Mouse (Mus musculus): ENCODE measurements at regions not wholly inside any gene's neighbourhood (a gene's known extent, or its start where the extent isn't known, plus 50 kb on each side); places are given as distances from the start of the nearest gene placed in this dataset.

GRCm38 (mm10) chr19:14957727-14958126 is 359.9 kb upstream of the Tle4 start:
- TF ChIP-seq POLR2A (IDR thresholded peaks at IDR 0.05; ENCODE audit: insufficient read length, low read depth) (no peak), USF1 (IDR thresholded peaks at IDR 0.05; ENCODE audit: low read depth) (no peak), POLR2AphosphoS2 (IDR thresholded peaks at IDR 0.05; ENCODE audit: insufficient read length, low read depth) (no peak)
